Mouse (Mus musculus) left cerebral cortex, postnatal 25 days (tissue): Measurements from ENCODE around the gene Gm42742. TPM values are rescaled to one million over a fixed set of nuclear protein-coding genes. Genes with fewer than 3 reads are reported as not detected.
A peak's percentile ranks its signal among the peaks of the same experiment; 100 is the strongest.

ENCODE experiments used
- DNase-seq, 2 experiments: peaks; one replicate each; pipeline ENCODE4 v3.0.0; 2022; ENCODE audit warnings: low spot score in 2 of 2, mixed read lengths in 1 of 2
- intact Hi-C: fragments of 180-260 bp; cut with DNase I; formaldehyde crosslinking; loops from one replicate; pipeline ENCODE4 v1.15.1; 2025
- total RNA-seq, 2 experiments: library from RNA; stranded (reverse); gene quantifications; 2 replicates each; pipeline ENCODE4 v1.2.3; 2021

The Gm42742 gene
- total RNA-seq, 2 experiments from 2014 or later = 39.2 to 43.8 TPM

DNA sequence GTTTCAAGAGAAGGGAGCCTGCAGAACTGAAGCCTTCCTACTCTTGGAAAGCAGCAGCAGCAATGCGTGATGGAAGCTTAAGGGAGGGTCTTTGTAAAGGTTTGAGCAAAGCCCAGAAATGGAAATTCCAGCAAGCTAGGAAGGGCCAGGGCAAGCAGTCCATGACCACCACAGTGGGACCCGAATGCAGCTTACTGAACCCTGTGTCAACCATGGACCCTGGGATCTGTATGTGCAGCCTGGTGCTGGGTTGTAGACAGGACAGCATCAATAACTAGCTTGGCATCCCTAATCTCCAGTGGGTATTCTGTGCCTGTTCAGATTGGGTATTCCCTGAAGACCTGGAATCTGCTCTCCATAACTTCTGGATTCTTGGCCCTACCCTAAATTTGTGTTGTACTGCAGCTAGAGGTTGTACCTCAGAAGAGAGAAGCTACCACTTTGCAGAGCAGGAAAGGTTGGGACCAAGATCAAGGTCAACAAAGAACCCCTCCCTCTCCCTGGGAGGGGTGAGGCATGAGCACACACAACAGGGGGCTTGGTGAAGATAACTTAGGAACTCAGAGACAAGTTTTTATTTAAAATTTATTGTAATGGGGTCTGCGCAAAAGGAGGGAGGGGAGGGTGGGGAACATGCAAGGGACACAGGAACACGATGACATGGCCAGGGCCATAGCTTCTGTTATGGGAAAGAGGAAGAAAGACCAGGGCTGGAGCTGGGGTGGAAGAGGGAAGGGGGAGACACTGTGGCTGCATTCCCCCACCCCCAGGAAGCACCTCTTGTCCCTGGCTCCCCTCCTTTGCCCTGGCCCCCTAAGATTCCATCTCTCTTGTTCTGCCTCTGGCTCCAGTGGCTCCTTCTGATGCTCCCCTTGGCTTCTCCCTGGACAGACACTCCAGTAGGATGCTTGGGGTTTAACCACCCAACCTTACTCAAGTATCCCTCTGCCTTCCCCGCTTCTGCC is 948 bp upstream of the Gm42742 start:
- intact Hi-C loops = loop anchor here (2.0 kb wide), 1 partner anchor 71 kb away; the partner anchor contains the start of gene Sez6l2
- peak in 1 of 2 experiments; percentile 58 for DNase-seq

DNA sequence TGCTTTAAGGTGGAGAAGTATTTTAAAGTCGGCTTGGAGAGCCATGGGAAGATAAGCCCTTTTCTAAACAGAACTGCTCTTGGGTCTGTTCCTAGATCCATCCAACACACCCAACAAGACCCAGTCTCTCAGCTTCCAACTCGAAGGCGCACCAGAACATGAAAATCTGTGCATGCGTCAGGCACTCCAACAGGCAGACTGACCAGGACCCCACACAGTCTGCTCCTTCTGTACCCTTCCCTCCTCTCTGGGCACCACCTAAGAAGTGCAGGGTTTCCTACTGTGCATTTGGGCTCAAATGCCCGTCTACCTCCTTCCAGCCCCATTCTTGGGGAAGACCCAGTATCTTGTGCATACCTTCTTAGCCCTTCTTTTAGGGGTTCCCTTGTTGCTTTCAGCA is 406 bp downstream of the Gm42742 start:
- intact Hi-C loops = loop anchor here (2.0 kb wide), 1 partner anchor 70 kb away; the partner anchor contains the start of gene Sez6l2
- DNase-seq = peak in 1 of 2 experiments; percentile 48

- DNase-seq = peak in 1 of 2 experiments; percentile 43
- intact Hi-C loops = loop anchor here (2.0 kb wide), 1 partner anchor 69 kb away; the partner anchor contains the start of gene Sez6l2
Observed at GRCm38 (mm10) chr7:127020031-127020430, 866 bp downstream of the Gm42742 start.

DNA sequence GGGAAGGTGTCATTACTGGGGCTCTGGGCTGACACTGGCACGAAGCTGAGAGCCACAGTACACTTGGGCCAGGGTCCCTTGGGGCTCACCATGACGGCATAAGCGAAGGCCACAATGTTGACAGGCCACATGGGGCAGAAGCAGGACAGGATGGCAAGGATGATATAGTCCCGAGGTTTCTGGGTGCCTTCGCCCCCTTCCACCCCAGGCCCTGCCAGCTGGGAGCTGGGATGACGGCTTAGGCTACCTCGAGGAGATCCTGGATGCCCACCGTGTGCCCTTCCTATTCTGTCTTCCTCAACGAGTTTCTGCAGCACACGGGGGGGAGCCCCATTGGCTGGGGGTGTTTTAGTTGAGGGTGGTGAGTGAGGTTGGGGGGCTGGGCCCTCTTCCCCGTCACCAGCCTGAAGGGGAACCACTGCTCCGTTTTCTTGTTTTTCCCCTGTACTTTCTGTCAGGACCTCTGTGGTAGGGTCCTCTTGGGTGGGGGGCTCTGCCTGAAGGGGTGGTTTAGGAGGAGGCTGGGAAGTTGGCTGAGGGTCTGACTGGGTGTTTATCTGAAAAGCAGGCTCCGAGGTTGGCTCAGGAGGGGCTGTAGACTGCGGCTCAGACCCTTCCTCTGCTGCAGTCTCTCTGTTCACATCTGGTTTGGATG is 1.5 kb downstream of the Gm42742 start:
- DNase-seq = no peak
- intact Hi-C loops = no loop called here

DNA sequence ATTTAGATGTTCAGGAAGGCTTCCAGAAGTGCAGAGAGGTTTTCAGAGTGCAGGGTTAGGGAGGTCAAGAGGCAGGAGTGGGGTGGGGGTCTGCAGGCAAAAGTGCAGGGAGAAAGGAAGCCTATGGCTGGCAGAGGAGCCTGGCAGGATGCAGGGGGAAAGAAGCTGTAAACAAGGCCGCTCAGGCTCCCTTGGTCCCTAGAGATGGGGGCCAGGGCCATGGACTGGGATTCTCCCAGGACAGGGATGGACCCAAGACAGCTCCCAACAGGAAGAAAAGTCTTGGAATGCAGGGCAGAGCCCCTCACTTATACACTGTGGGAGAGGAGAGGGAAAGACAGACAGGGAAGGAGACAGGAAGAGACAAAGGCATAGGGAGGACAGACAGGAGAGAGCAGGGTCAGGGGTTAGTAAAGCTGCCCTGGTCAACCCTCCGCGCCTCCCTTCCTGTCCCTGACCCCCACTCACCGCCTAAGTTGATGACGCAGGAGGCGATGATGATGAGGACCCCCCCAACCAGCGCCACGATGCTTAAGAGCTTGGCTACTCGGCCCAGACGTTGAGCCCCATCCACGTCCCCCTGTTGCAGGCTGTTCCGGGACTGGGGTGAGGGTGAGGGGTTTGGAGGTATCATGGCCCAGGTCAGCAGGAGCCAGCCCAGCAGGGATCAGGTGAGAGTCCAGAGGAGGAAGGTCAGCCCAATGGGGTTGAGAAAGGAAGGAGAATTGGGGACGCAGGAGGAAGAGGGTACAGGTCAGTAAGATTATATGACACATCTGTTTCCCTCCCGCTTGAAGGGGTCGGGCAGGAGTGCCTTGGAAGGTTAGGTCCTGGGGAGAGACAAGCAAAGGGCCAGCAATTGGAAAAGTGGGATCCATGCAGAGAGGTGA is 2.2 kb downstream of the Gm42742 start:
- intact Hi-C loops = no loop called here
- no peak for DNase-seq

- intact Hi-C loops = loop anchor here (2.0 kb wide), 2 partner anchors 87 to 155 kb away; partner anchors contain the start of gene Ino80e
Observed at GRCm38 (mm10) chr7:127017950-127018345, 2.9 kb downstream of the Gm42742 start.

DNA sequence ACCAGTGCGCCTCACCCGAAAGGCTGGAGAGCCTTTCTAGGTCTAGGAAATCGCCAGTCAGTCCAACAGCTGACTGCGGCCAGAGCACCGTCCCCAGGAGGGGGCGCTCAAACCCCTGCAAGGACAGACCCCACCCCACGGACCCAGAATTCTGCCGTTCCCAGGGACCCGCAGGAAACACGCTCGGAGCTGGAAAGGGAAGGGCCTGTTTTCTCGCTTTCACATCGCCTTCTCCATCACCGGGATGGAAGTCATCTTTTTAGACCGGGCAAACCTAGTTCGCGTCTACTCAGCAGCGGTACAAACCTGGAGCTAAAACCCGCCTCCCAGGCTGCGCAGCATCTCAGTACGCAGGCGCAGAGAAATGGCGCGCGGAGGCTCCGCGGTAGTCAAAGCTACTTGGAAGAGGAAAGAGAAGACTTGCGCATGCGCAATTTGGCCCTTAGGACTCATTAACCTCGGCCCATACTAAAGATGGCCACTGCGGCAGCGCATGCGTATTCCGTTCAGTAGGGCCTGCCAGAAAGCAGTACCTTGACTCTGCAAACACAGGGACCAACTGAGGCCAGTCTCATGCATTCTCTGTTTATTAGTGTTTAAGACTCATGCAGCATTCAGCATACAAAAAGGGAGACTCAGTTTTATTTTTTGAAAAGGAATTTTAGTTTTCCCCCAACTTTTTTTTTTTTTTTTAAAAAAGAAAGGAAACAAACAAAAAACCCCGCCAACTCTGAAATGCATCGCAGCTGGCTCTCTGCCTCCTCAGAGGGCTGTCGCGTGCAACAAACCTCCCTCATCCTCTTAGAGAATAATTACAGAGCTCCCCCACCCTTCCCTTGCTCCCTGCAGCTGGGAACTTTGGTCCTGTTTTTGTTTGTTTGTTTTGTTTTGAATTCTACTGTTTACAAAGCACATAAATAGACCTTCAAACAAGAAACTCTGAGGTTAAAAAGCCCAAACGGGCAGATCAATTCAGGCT is 3.6 kb downstream of the Gm42742 start, which contains the start of gene Pagr1a:
TSS of gene Pagr1a (minus strand) at position 382 of the 979 bp plus-strand sequence.
- peak; percentile 98 for DNase-seq
- intact Hi-C loops = loop anchor here (2.0 kb wide), 2 partner anchors 88 to 154 kb away; partner anchors contain the start of gene Ino80e

More at GRCm38 (mm10) chr7:127017950-127018345, 2.9 kb downstream of the Gm42742 start:
- DNase-seq = no peak

DNA sequence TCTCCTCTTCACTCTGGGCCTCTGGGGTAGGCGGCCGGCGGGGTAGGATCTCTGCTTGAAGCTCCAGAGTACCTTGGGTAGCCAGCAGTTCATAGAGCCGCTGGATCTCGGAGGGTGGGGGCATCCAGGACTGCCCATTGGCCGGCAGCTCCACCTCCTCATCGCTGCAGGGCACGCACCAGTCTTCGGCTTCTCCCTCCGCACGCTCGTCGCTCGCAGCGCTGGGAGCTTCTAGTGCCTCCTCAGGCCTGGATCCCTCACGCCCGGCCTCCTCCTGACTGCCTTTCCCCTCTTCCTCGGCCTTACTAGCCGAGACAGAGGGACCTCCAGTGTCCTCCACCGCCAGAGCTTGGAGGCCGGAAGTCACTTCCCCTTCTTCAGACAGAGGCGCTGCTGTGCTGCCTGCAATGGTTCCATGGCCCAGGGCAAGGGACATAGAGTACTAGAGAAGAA is 4.4 kb downstream of the Gm42742 start:
- intact Hi-C loops = loop anchor here (2.0 kb wide), 2 partner anchors 88 to 154 kb away; partner anchors contain the start of gene Ino80e
- DNase-seq = peak in 1 of 2 experiments; percentile 65

DNA sequence TGATC is 4.6 kb downstream of the Gm42742 start, which contains the start of gene Pagr1b:
TSS of gene Pagr1b (minus strand) at position 4 of the 5 bp plus-strand sequence.
- intact Hi-C loops = loop anchor here (2.0 kb wide), 2 partner anchors 89 to 153 kb away; partner anchors contain the start of gene Ino80e
- no peak for DNase-seq

DNA sequence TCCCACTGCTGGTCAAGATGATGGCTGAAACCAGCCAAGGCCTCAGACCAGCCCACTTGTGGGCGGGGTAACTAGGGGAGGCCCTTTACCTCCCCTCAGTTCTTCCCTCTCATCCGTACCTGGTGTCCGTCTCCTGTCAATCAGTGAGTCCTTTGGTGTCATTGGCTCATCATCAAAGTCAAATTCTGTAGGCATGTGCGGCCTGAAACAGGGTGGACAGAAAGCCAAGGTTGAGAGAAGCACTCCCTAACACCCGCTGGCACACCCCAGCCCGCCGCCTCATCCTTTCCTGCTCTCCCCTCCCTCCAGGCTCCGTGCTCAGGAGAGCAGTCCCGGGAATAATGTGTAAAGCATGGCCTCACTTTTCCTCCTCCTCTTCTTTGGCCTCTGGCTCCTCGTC is 4.8 kb downstream of the Gm42742 start:
- peak in 1 of 2 experiments; percentile 11 for DNase-seq
- intact Hi-C loops = loop anchor here (2.0 kb wide), 2 partner anchors 89 to 153 kb away; partner anchors contain the start of gene Ino80e

DNA sequence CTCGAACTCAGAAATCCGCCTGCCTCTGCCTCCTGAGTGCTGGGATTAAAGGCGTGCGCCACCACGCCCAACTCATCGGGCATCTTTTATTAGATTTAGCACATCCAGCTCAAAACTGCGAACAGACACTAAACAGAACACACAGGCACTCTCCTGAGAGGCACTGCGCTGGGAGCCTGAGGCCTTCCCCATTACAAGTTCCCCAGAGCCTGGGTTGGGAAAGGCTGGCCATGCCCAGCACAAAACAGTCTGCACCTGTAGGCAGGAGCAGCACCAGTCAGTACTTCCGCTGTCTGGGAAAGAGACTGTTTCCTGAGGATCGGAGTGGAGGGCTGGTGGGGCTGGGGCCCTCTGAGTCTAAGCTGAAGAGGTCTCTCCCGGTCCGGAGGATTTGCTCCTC is 5.9 kb downstream of the Gm42742 start:
- intact Hi-C loops = loop anchor here (2.0 kb wide), 1 partner anchor 38 kb away; the partner anchor contains the start of gene Cdiptos
- DNase-seq = no peak

GRCm38 (mm10) chr7:127014320-127014719 is 6.6 kb downstream of the Gm42742 start, which contains the start of gene Mvp:
TSS of gene Mvp (minus strand) at chr7:127014621.
- intact Hi-C loops = loop anchor here (2.0 kb wide), 1 partner anchor 38 kb away; the partner anchor contains the start of gene Cdiptos
- DNase-seq = peak in 1 of 2 experiments; percentile 30

DNA sequence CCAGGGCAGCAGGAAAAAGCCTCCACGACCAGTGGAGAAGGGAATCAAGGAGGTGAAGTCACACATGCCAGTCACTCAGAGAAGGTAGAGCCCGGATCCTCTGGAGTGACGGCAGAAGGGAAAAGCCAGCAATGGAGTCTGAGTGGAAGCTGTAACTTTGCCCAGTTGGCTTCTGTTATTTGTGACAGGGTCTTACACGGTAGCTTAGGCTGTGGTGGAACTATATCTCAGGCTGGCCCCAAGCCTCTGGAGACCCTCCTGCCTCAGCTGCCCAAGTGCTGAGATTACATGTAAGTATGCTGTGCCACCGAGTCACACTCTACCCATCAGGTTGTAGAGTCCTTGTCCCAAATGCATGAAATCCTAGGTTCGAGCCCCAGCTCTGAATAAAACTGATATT is 7.5 kb downstream of the Gm42742 start:
- DNase-seq = no peak
- intact Hi-C loops = no loop called here

- intact Hi-C loops = no loop called here
- DNase-seq = no peak
Observed at GRCm38 (mm10) chr7:127012845-127013244, 8.1 kb downstream of the Gm42742 start.

DNA sequence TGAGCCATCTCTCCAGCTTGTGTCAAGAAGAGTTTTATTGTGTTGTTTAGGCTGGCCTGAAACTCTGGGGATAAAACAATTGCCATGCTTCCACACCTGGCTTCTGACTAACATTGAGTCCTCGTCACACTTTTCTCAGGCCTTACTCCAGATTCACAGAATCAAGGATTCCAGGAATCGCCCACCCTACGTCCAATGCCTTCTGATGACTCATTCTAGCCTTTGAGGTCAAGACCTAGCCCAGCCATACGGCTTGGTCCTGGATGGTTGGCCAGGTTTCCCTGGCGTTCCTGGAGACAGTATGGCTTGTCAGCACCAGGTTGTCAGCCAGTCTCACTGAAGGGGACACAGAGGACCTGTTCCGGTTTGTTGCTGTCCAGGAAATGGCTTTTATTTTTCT is 8.5 kb downstream of the Gm42742 start:
- intact Hi-C loops = no loop called here

GRCm38 (mm10) chr7:127011717-127012116 is 9.2 kb downstream of the Gm42742 start:
- intact Hi-C loops = no loop called here
- DNase-seq = no peak

More for the DNA sequence above, 8.5 kb downstream of the Gm42742 start:
- DNase-seq = no peak

DNA sequence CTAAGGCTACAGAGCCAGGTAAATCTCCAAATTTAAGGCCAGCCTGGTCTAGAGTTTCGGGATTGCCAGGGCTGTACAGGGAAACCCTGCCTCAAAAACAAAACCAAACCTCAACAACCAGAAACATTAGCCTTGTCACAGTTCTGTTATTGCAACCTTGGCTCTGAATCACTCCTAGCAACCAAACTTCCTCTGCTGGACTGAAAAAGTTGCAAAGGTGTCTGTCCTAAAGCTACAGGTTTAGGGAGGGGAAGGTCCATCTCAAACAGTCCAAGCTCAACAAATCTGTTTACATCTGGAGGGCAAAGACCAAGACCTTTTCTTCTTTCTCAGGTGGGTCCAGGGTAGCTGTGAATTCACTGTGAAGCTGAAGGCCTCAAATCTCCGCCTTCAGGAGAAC is 9.8 kb downstream of the Gm42742 start:
- intact Hi-C loops = no loop called here
- no peak for DNase-seq
